Mouse (Mus musculus) forebrain, postnatal 0 days (tissue): ENCODE data around the gene Dscaml1. TPM values are rescaled to one million over a fixed set of nuclear protein-coding genes. Genes with fewer than 3 reads are reported as not detected.

Experiments used
- ATAC-seq: fragments of 200-750 bp; cut with Nextera tagmentation; 2 replicates; pipeline ENCODE4 v1.8.0; 2017; ENCODE audit warnings: mild to moderate bottlenecking, moderate library complexity
- DNase-seq: peaks from one replicate; pipeline ENCODE4 v3.0.0-alpha.2; 2015
- H3K27ac ChIP-seq: fragments of 300-500 bp; sonication (generic); 2 replicates; pipeline ENCODE4 v1.5.1; 2014; ENCODE audit warnings: low read depth, mild to moderate bottlenecking, antibody characterized with exemption, low read length, moderate library complexity, mixed read lengths
- H3K27me3 ChIP-seq: fragments of 300-500 bp; sonication (generic); 2 replicates; pipeline ENCODE4 v1.6.1; 2014; ENCODE audit warnings: mild to moderate bottlenecking, low read length, mixed read lengths; ENCODE audit not compliant: insufficient read depth
- H3K36me3 ChIP-seq: fragments of 300-500 bp; sonication (generic); 2 replicates; pipeline ENCODE4 v1.6.1; 2014; ENCODE audit warnings: mild to moderate bottlenecking, moderate library complexity; ENCODE audit not compliant: insufficient read depth
- H3K4me1 ChIP-seq: fragments of 300-500 bp; sonication (generic); 2 replicates; pipeline ENCODE4 v1.6.1; 2014; ENCODE audit warnings: antibody characterized with exemption; ENCODE audit not compliant: insufficient read depth
- H3K4me2 ChIP-seq: fragments of 300-500 bp; sonication (generic); 2 replicates; pipeline ENCODE4 v1.6.1; 2014; ENCODE audit warnings: low read depth, mild to moderate bottlenecking, moderate library complexity
- H3K4me3 ChIP-seq: fragments of 300-500 bp; sonication (generic); 2 replicates; pipeline ENCODE4 v1.5.1; 2014; ENCODE audit warnings: low read depth, low read length, mixed read lengths
- H3K9ac ChIP-seq: fragments of 300-500 bp; sonication (generic); 2 replicates; pipeline ENCODE4 v1.6.1; 2014; ENCODE audit warnings: mild to moderate bottlenecking
- H3K9me3 ChIP-seq: fragments of 300-500 bp; sonication (generic); 2 replicates; pipeline ENCODE4 v1.6.1; 2016; ENCODE audit warnings: low read length
- CTCF ChIP-seq: sonication (generic); IDR thresholded peaks from 2 replicates; pipeline ENCODE4 v1.5.1; 2016; ENCODE audit warnings: antibody characterized with exemption, control low read depth, low read depth
- WGBS: fragments of 180-500 bp; shearing (Covaris S2); extraction: QIAGEN DNeasy Blood & Tissue Kit; methylation state at CpG from one replicate; pipeline ENCODE4 v1.1.7; 2014; 5-methylcytosine and 5-hydroxymethylcytosine counted together
- polyA plus RNA-seq: library from polyadenylated mRNA; unstranded; fragments of >200 nt; fragmentation: Nextera tagmentation; extraction: Ambion mirVana; gene quantifications from 2 replicates; pipeline ENCODE4 v1.2.1, GENCODE M21; 2015
- total RNA-seq: library from RNA; depleted of rRNA; stranded (reverse); fragments of >200 nt; gene quantifications from 2 replicates; pipeline ENCODE4 v1.2.3, GENCODE M21; 2014

Dscaml1 gene
- total and polyA plus RNA-seq, 2 experiments from 2014 or later: 19.6 to 42.6 TPM

DNA sequence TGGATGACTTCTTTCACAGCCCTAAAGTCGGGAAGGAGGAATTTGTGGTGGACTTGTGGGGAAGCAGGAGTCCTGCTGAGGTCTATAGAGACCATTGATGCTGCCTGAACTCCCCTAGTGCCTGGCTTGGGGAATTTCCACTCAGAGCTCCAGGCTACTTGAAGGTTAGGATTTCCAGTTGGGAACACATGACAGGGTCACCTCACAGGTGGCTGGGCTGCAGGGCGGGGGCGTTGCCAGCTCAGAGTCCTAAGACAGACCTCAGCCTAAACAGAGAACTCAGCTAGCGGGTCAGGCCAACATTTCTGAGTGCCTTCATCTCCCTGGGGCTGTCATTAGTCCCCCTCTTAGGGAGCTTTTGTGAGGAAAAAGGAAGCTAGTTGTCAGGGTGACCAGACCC, 24.6 kb upstream of the Dscaml1 start:
- TF ChIP-seq CTCF: no peak
- Histone ChIP-seq H3K27me3 (no peaks in the 10 kb centered on the region), H3K9ac (no peak overlapping the region), H3K27ac (no peak overlapping the region), H3K4me3 (no peak overlapping the region), H3K4me2 (no peak overlapping the region), H3K9me3 (no peaks in the 10 kb centered on the region), H3K4me1 (no peaks in the 10 kb centered on the region), H3K36me3 (no peaks in the 10 kb centered on the region)
- ATAC-seq (no peak), DNase-seq (no peak)
- 52% methylated on average over 4 of the region's 4 CpGs for WGBS

- ATAC-seq (no peak), DNase-seq (no peak)
- no peak overlapping the region for H3K4me2 ChIP-seq
- 68% methylated on average over 2 of the region's 2 CpGs for WGBS
- no peak overlapping the region for H3K4me3 ChIP-seq
- no peaks in the 10 kb centered on the region for H3K4me1 ChIP-seq
- H3K27me3 ChIP-seq: no peaks in the 10 kb centered on the region
- H3K9me3 ChIP-seq: no peaks in the 10 kb centered on the region
- no peak overlapping the region for H3K27ac ChIP-seq
- no peaks in the 10 kb centered on the region for H3K36me3 ChIP-seq
- H3K9ac ChIP-seq: no peak overlapping the region
- no peak for TF ChIP-seq CTCF
These were observed 23.5 kb upstream of the Dscaml1 start for GRCm38 (mm10) chr9:45402957-45403356.

- Histone ChIP-seq H3K9ac (no peak overlapping the region), H3K27me3 (no peaks in the 10 kb centered on the region), H3K36me3 (no peaks in the 10 kb centered on the region), H3K27ac (no peak overlapping the region), H3K9me3 (no peaks in the 10 kb centered on the region), H3K4me1 (no peaks in the 10 kb centered on the region), H3K4me3 (no peak overlapping the region), H3K4me2 (no peak overlapping the region)
- DNase-seq: no peak
- WGBS: 81% methylated on average over 5 of the region's 5 CpGs
- no peak for ATAC-seq
- no peak for TF ChIP-seq CTCF
These were observed 20.7 kb upstream of the Dscaml1 start for GRCm38 (mm10) chr9:45405694-45406093.

DNA sequence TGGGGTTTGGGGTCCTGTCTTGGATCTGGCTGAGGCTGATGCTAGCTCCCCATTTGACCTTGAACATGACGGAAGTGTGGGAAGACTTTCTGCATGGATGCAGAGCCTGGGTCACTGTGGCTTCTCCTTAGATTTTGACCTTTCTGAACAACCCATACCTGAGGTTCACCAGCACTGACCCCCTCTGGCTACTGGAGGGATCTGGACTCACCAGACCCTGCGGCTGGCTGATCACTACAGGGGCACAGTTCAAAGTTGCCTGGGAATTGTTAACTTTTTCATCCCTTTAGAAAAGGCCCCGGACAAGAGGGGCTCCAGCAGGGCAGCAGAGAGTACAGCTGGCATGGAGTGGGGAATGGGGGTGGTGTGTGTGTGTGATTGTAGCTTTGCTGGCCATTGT, 19.6 kb upstream of the Dscaml1 start:
- no peak for DNase-seq
- H3K4me2 ChIP-seq: no peak overlapping the region
- no peaks in the 10 kb centered on the region for H3K9me3 ChIP-seq
- H3K4me3 ChIP-seq: no peak overlapping the region
- WGBS: 69% methylated on average over 3 of the region's 3 CpGs
- no peaks in the 10 kb centered on the region for H3K4me1 ChIP-seq
- no peaks in the 10 kb centered on the region for H3K27me3 ChIP-seq
- no peak overlapping the region for H3K9ac ChIP-seq
- no peak for TF ChIP-seq CTCF
- no peak overlapping the region for H3K27ac ChIP-seq
- H3K36me3 ChIP-seq: no peaks in the 10 kb centered on the region
- no peak for ATAC-seq

DNA sequence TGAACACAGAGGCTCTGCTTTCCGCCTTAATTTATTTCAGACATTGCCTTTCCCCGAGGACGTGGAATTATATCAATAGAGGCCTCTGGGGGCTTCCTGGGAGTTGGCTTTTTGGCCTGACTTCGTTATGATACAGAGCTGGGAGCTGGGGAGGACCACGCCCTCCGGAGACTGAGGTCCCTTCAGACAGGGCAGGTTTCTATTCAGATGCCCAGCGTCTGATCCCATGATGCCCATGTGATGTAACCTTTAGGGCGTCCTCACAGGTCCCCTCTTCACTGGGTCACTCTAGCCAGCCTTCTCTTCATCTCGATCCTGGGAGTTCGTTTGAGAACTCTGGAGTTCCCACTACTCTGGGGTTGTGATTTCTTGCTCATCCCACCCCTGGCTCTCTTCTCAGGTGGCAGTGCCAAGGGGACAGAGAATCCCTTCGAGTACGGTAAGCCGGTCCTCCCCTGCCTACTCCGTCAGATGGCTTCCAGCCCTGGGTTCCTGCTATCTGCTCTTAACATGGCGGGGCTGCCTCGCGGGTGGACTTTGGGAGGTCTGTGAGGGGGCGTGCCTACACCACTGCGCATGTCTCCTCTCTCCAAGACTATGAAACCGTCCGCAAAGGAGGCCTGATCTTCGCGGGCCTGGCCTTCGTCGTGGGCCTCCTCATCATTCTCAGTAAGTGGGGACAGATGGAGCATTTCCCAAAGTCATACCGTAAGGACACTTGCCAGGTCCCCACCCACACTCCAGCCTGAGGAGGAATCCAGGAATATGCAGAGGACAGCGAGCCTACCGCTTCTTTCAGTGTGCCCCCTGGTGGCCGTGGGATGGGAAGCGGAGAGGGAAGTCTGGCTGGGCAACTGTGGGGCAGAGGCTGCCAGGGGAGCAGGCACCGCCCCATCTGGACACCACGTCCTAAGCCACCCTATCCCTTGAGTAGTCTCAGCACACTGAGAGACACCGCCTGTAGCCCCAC, 18.4 kb upstream of the Dscaml1 start:
- Histone ChIP-seq H3K9me3 (no peaks in the 10 kb centered on the region), H3K4me1 (0 out of 2 replicates have a peak, but pooled peaks cover 4% of the 10 kb centered on the region), H3K36me3 (no peaks in the 10 kb centered on the region), H3K9ac (peak overlapping the region; percentile 51), H3K4me2 (peak overlapping the region; percentile 46), H3K4me3 (peak overlapping the region; percentile 30), H3K27ac (peak overlapping the region; percentile 35; the same call in 1 of the 2 replicates), H3K27me3 (no peaks in the 10 kb centered on the region)
- ATAC-seq (peak; percentile 74), DNase-seq (peak; percentile 88)
- TF ChIP-seq CTCF: peak; percentile 97
- WGBS: 37% methylated on average over 33 of the region's 33 CpGs

DNA sequence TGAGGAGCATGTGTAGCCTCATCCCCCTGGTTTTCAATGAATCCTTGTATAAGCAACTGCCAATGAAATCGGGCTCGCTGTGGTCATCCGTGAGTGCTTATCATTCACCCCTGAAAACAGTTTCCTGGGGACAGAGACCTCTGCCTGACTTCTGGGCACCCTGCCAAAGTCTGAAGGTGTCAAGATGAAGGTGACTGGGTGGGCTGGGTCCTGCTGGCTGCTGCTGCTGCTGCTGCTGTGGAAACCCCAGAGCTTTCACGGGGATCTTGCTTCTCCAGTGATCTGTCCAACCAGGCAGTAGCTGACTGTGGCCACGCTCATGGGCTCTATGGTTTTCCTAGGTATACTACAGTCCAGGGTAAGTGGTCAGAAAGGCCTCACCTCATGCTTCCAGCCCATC, 16.2 kb upstream of the Dscaml1 start:
- Histone ChIP-seq H3K9me3 (no peaks in the 10 kb centered on the region), H3K36me3 (no peaks in the 10 kb centered on the region), H3K9ac (no peak overlapping the region), H3K4me3 (no peak overlapping the region), H3K27me3 (no peaks in the 10 kb centered on the region), H3K4me2 (no peak overlapping the region), H3K4me1 (0 out of 2 replicates have a peak, but pooled peaks cover 4% of the 10 kb centered on the region), H3K27ac (no peak overlapping the region)
- WGBS: 86% methylated on average over 5 of the region's 5 CpGs
- no peak for TF ChIP-seq CTCF
- DNase-seq (no peak), ATAC-seq (no peak)

GRCm38 (mm10) chr9:45410614-45411013, 15.8 kb upstream of the Dscaml1 start:
- peak; percentile 45; the same call in 1 of the 2 replicates for TF ChIP-seq CTCF
- DNase-seq (no peak), ATAC-seq (no peak)
- Histone ChIP-seq H3K4me1 (0 out of 2 replicates have a peak, but pooled peaks cover 4% of the 10 kb centered on the region), H3K27ac (no peak overlapping the region), H3K4me2 (no peak overlapping the region), H3K4me3 (no peak overlapping the region), H3K27me3 (no peaks in the 10 kb centered on the region), H3K9me3 (no peaks in the 10 kb centered on the region), H3K9ac (no peak overlapping the region), H3K36me3 (no peaks in the 10 kb centered on the region)
- 96% methylated on average over 2 of the region's 2 CpGs for WGBS
